Mouse (Mus musculus): ENCODE results near the gene Tbc1d10b.
A peak's percentile ranks its signal among the peaks of the same experiment; 100 is the strongest.
"Not testable (repeated sequence)": the region's sequence is repeated elsewhere in the genome, so short reads cannot be mapped to it uniquely, and the experiment has no call there.

The Tbc1d10b gene

DNA sequence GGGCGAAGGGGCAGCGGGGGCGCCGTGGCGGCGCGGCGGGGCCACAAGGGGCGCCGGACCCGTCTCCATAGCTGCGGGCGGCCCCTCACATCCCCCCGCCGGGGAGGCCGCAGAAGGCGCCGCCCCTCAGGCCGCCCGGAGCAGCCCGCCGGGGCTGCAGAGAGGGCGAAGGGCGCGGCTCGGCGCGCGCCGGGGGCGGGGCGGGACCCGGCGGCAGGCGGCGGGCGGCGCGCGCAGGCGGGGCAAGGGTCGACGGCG, at the start of gene Tbc1d10b:
Tbc1d10b (minus strand) TSS at position 174 of the 258 bp plus-strand sequence.
- no peak for DNase-seq (ENCODE audit: extremely low read depth, low read depth)

DNA sequence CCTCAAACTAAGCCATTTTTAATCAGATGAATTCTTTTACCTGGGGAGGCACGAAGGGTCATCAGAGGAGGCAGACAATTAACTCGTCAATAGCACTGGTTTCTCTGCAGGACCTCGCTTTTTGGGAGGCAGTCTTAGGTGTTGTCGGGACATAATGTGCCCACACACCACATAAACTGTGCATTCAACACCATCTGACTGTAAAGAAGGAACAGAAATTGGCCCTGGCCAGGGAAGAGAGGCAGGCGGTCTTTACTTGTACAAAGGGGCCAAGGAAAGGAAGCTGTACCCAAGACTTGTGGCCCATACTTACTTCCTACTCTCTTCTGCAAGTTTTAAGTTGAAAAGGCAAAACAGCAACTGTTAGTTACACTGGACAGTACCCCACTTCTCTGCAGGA, 48.2 kb upstream of the Tbc1d10b start:
- no peak for DNase-seq (ENCODE audit: extremely low read depth, low read depth)

DNA sequence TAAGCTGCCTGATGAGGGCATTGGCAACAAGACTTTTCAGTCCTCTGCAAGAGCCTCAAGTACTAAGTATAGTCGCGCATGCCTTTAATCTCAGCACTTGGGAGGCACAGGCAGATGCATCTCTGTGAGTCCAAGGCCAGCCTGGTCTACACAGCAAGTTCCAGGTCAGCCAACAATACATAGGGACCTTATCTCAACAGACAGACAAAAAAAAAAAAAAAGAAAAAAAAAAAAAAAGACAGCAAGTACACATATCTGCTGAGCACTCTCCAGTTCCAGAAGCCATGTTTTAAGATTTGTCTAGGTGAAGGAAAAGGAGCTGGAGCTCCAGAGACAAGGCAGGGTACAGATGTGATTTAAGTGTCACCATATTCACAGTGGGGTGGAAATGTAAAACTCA, 47.7 kb upstream of the Tbc1d10b start:
- no peak for DNase-seq (ENCODE audit: extremely low read depth, low read depth)

DNA sequence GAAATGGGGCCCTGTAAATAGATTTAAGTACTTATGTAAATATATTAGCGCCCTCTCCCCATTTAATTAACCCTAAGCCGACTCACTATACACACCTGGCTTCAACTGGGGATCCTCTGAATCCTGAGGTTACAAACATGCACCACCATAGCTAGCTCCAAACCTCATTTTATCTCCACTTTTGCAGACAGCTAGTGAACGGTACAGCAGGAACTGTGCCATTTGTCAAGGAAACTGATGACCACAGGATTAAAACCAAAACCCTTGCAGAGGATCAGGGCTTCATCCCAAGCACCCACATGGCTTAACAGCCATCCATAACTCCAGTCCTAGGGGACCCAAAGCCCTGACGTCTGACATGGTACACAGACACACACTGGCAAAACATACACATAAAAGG, 46.7 kb upstream of the Tbc1d10b start:
- no peak for DNase-seq (ENCODE audit: extremely low read depth, low read depth)

DNA sequence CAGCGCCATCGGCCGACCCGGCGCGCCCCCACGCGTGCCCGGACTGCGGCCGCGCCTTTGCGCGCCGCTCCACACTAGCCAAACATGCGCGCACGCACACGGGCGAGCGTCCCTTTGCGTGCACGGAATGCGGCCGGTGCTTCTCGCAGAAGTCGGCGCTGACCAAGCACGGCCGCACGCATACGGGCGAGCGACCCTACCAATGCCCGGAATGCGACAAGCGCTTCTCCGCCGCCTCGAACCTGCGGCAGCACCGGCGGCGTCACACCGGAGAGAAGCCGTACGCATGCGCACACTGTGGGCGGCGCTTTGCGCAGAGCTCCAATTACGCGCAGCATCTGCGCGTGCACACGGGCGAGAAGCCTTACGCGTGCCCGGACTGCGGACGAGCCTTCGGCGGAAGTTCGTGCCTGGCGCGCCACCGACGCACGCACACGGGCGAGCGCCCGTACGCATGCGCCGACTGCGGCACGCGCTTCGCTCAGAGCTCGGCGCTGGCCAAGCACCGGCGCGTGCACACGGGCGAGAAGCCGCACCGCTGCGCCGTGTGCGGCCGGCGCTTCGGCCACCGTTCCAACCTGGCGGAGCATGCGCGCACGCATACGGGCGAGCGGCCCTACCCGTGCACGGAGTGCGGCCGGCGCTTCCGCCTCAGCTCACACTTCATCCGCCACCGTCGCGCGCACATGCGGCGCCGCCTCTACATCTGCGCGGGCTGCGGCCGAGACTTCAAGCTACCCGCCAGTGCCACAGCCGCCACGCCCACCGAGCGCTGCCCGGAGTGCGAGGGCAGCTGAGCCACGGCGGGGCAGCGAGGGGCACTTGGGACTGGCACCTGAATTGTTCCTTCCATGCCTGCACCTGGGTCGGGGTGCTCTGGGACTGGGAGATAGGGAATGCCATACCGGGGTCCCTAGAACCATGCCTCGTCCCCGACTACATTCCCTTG, 45.8 kb upstream of the Tbc1d10b start:
- no peak for DNase-seq (ENCODE audit: extremely low read depth, low read depth)

DNA sequence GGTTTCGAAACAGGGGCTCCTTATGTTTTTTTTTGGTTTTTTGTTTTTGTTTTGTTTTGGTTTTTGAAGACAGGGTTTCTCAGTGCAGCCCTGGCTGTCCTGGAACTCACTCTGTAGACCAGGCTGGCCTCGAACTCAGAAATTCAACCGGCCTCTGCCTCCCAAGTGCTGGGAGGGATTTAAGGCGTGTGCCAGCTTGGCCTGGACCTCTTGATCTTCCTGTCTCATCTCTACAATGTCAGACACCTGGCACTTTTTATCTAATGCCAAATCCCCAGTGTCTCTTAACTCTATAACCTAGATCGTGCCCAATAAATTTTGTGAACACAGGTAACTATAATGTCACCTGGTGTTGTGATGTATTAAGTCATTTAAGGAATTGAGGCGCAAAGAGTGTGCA, 45.1 kb upstream of the Tbc1d10b start:
- DNase-seq (ENCODE audit: extremely low read depth, low read depth): no peak

DNA sequence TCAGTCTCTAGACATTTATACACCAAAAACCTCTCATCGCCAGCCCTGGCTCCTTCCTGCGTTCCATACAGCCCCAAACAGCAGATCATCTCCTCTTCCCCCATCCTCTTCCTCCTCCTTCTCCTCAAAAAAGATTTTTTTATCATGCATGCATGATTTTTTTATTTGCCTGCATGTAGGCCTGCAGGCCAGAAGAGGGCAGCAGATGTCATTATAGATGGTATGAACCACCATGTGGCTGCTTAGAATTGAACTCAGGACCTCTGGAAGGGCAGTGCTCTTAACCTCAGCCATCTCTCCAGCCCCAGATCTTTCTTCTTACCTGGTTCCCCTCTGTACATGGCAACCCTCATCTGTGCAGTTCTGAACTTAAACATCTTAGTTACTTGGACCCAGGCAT, 44.1 kb upstream of the Tbc1d10b start:
- no peak for DNase-seq (ENCODE audit: extremely low read depth, low read depth)

DNA sequence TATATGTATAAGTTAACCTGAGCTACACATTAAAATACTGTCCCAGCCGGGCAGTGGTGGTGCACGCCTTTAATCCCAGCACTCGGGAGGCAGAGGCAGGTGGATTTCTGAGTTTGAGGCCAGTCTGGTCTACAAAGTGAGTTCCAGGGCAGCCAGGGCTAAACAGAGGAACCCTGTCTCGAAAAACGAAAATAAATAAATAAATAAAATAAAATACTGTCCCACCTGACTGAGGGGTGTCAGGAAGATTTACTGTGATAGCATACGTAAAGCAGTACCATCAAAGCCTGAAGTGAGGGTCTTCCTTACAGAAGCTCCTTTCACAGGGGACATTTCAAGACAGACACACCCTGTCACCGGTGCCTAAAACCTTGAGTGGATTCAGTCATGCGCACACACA, 42.2 kb upstream of the Tbc1d10b start:
- not testable (repeated sequence) for DNase-seq (ENCODE audit: extremely low read depth, low read depth)

DNA sequence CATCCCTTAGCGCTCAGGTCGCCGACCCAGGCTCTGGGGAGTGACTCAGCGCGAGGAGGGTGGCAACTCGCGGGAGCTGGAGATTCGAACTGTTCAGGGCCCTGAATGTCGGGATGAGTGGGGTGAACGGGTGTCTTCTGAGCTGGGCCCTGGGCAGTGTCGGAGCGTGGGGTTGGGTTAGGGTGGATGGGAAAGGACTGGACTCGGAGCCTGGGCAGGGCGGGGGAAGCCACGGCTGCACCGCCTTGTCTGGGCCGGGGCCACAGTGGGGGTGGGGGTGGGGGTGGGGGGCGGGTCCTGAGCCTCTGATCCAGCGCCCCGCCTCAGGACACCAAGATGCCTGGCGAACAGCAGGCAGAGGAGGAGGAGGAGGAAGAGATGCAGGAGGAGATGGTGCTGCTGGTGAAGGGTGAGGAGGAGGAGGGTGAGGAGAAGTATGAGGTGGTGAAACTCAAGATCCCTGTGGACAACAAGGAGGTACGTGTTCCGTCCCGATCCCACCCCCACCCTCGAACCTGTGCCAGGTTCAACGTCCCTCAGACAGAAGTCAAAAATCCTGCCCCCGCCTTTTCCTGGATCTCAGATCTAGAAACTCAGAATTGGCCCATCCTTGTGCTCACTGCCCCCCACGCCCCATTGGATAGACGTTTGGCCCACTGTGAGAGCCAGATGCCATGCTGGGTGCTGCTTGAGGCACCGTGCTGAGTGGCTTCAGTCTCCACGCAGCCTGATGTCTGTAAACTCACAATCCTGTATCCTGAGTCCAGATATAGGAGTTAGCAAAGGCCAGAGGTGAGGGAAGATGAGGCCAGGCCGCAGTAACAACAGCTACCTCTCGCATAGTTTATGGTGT, 36.6 kb upstream of the Tbc1d10b start:
- DNase-seq (ENCODE audit: extremely low read depth, low read depth): no peak

DNA sequence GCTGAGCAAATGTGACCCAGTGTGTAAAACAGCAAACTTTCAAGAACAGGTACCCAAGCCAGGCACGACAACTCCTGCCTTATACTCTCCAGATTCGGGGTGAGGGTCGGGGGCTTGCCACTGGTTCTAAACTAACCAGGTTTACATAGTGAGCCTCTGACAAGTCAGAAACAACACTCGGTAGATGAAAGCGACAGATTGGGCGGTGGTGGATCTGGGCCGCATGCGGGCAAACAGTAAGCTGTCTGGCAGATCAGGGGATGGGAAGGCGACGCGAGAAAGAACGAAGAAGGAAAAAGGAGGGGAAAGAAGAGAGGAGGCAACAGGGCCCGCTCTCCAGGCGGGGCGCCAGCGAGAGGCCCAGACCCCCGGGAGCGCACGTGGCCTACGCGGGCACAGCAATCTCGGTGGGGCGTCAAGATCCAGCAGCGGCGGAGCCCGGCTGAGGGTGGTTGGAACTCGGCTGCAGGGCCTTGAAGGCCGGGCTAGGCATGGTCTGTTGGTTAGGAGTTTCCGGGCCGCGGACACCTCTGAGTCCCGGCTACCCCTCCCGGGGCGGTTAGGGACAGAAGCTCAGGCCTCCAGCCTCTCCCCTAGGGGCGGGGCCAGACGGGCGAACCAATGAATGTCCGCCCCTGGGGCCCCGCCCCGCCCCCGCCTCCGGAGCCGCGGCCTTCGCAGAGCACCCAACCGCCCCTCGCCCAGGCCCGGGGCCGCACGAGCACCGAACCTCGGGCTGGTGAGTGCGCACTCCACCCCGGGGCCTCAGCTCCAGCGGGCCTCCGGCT, 35.8 kb upstream of the Tbc1d10b start, which contains the start of gene Zfp771:
Zfp771 (plus strand) TSS at position 405 of the 788 bp plus-strand sequence.
- peak; percentile 79 for DNase-seq (ENCODE audit: extremely low read depth, low read depth)

DNA sequence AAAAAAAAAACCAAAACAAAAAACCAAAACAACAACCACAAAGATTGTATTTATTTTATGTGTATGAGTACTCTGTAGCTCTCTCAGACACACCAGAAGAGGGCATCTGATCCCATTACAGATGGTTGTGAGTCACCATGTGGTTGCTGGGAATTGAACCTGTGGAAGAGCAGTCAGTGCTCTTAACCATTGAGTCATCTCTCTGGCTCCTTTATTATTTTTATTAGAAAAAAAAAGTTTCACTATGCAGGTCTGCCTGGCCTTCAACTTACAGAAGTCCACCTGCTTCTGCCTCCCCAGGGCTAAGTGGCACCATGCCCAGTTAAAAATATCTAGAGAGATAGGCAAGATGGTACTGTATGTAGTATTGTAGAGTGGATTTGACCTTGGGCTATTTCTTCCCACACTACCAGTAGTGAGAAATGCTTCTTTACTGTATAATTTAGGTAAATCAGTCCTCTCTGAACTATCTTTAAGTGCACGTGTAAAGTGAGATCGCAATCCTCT, 35.1 kb upstream of the Tbc1d10b start:
- DNase-seq (ENCODE audit: extremely low read depth, low read depth): no peak

DNA sequence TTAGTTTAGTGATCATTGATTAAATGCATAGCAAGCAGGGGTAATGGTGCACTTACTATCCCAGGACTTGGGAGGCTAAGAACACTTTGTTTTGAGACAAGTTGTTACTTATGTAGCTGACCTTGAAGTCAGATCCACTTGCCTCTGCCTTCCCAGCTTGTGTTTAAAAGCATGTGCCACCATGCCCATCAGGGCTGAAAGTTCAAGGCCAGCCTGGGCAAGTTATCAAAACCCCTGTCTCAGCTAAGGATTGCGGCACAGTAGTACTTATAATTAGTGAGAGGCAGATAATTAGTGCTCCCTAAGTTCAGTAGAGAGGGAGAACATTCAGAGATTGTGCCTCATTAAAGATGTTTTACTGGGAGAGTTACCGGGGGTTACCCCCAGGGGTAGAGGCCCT, 26.5 kb upstream of the Tbc1d10b start:
- no peak for DNase-seq (ENCODE audit: extremely low read depth, low read depth)

DNA sequence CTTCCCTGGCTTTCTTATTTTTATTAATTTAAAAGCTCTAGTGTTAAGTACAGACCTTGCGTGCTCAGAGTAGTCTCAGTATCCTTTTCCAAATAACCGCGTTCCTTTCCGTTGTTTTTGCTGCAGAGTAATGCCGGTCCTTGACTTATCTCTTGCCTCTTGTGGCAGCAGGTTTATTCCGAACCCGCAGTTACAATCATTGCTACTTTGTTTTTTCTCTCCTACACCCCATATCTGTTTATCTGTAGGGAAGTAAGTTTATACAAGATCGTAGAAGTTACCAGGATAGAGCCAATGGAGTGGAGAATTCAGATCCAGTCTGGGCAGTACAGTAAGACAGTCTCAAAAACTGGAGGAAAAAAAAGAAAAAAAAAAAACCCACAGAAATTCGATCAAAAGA, 25.5 kb upstream of the Tbc1d10b start:
- DNase-seq (ENCODE audit: extremely low read depth, low read depth): peak; percentile 47

DNA sequence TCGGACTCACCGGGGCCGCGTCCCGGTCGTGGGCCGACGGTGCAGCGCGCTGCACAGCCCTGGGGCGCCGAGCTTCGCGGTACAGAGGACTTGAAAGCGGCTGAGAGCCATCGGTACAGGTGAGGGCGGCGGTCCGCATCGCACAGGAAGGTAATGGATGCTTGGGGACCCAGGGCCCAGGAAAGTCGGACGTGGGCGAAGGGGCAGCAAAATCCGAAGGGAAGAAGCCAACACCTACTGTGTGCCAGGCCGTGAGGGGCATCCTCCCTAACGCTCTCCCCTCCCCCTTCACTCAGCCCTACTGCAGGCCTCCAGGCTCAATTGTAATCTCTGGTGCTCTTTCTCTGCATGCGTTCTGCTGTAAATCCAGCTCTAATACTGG, 25.1 kb upstream of the Tbc1d10b start:
- no peak for DNase-seq (ENCODE audit: extremely low read depth, low read depth)

DNA sequence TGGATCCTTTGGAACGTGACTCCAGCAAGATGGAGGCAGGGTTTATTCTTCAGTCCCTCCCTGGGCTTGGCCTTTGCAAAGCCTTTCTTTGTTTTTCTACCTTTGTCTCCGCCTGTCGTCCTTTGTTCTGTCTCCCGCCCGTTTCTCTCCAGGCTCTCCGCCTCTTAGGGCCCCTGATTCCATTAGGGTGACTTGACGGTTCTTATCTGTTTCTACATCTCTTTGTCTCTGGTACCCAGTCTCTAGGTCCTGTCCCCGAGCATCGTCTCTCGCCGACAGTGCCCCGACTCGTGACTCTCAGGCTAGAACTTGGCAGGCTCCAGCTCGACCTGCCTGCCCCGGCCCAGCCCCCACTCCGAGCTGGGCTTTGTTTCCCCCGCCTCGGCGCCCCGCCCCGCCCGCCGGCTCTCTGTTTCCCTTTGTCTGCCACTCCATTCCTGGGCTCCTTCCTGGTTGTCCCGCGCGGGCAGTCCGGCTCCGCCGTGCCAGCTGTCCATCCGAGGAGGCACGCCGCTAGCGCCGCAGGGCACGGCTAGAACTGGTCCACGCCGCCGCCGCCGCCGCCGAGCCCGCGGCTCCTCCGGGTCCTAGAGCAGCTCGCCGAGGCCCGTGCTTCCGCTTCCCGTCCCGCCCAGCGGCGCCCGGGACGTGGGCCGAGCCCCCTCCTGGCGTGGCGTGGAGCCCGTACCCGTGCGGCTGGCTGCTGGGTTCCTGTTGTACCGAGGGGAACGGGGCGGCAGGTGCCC, 24.5 kb upstream of the Tbc1d10b start, which contains the start of the genes Zfp553 and Sept1:
Zfp553 (plus strand) TSS at position 440 of the 746 bp plus-strand sequence.
Sept1 (minus strand) TSS at position 509 of the 746 bp plus-strand sequence.
- DNase-seq (ENCODE audit: extremely low read depth, low read depth): peak; percentile 50

DNA sequence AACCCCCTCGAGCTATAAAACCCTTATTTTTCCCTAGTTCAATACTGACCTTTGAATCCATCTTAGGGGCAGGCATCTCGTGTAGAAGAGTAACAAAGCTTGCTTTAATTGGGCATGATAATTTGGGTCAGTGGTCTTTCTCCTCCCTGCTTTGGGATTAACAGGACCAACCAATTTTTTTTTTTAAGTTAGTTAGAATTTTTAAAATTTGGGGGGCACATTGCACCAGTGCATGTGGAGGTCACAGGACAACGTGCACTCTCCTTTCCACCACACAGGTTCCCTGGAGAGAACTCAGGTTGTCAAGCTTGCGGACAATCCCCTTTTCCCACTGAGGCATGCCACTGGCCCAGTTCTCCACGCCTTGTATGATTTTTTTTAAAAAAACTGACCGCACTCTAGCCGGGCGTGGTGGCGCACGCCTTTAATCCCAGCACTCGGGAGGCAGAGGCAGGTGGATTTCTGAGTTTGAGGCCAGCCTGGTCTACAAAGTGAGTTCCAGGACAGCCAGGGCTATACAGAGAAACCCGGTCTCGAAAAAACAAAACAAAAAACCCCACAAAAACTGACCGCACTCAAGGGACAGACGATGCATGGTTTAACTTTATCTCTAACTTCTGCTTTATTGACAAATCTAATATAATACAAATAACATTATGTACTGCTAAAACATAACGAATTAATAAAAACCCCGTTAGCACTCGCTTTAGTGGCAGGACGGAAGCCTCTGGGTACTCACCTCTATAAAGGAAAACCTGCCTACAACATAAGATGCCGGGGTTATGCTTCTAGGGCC, 23.8 kb upstream of the Tbc1d10b start:
- DNase-seq (ENCODE audit: extremely low read depth, low read depth): no peak

DNA sequence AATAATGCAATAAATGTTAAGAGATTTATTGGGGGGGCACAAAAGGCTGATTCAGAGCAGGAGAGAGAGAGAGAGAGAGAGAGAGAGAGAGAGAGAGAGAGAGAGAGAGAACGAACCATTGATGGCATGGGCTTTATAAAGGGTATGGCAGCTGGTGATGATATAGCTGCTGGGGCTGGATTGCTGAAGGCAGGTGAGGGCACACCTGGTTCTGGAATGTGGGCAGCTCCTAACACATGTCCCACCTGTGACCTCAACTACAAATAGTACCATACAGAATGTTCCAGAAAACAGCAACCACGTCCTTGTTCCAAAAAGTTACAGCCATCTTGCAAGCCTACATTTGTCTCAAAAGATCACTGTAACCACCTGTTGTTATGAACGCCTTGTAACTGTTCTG, 23.1 kb upstream of the Tbc1d10b start:
- DNase-seq (ENCODE audit: extremely low read depth, low read depth): no peak

DNA sequence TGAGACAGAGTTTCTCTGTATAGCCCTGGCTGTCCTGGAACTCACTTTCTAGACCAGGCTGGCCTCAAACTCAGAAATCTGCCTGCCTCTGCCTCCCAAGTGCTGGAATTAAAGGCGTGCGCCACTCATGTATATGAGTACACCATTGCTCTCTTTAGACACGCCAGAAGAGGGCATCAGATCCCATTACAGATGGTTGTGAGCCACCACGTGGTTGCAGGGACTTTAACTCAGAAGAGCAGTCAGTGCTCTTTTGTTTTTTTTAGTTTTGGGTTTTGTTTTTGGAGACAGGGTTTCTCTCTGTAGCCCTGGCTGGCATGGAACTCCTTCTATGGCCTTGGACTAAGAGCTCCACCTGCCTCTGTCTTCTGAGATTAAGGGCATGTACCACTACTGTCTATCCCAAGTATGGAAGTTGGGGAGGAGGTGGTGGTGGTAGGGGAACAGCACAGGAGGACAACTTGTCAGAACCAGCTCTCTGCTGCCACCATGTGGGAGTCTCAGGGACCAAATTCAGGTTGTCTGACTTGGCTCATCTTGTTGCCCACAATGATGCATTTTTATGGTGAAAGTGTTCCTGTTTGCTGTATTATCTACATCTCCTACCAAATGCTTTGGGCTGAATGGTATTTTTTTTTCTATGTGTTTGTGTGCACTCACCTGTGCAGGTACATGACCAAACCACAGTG, 20.5 kb upstream of the Tbc1d10b start:
- peak; percentile 89 for DNase-seq (ENCODE audit: extremely low read depth, low read depth)
